Mouse (Mus musculus): ENCODE measurements around the gene Olfr826. TPM values are rescaled to one million over a fixed set of nuclear protein-coding genes. Genes with fewer than 3 reads are reported as not detected.
"Not testable (repeated sequence)": the region's sequence is repeated elsewhere in the genome, so short reads cannot be mapped to it uniquely, and the experiment has no call there.

The Olfr826 gene
- polyA plus RNA-seq, 1 experiment from 2014 or later: not detected

- not testable (repeated sequence) for DNase-seq (ENCODE audit: low spot score)
- WGBS: 94% methylated on average over 5 of the region's 5 CpGs
Observed at GRCm38 (mm10) chr10:130142481-130142880, 41.5 kb downstream of the Olfr826 start.

GRCm38 (mm10) chr10:130134811-130135210 lies 49.2 kb downstream of the Olfr826 start:
- Histone ChIP-seq H3K4me2 (ENCODE audit: low read depth) (no peak overlapping the region), H3K27ac (ENCODE audit: low read depth, low read length) (no peak overlapping the region), H3K36me3 (ENCODE audit: control insufficient read depth, insufficient read depth, low read length) (no peaks in the 10 kb centered on the region), H3K9ac (ENCODE audit: low read length) (no peak overlapping the region), H3K4me3 (ENCODE audit: low read depth, low read length) (no peak overlapping the region), H3K27me3 (ENCODE audit: control insufficient read depth, insufficient read depth, low read length) (no peaks in the 10 kb centered on the region), H3K4me1 (ENCODE audit: control insufficient read depth, insufficient read depth, low read length) (no peaks in the 10 kb centered on the region), H3K9me3 (ENCODE audit: control insufficient read depth, low read length) (no peaks in the 10 kb centered on the region)
- no peak for ATAC-seq (ENCODE audit: insufficient read depth, low FRiP score, low TSS enrichment)
- DNase-seq (ENCODE audit: low spot score): no peak

More at GRCm38 (mm10) chr10:130142481-130142880, 41.5 kb downstream of the Olfr826 start:
- not testable (repeated sequence) for H3K27ac ChIP-seq (ENCODE audit: low read depth, low read length); H3K4me3 ChIP-seq (ENCODE audit: low read depth, low read length); H3K9ac ChIP-seq (ENCODE audit: low read length); H3K9me3 ChIP-seq (ENCODE audit: control insufficient read depth, low read length); H3K27me3 ChIP-seq (ENCODE audit: control insufficient read depth, insufficient read depth, low read length); H3K4me2 ChIP-seq (ENCODE audit: low read depth); ATAC-seq (ENCODE audit: insufficient read depth, low FRiP score, low TSS enrichment); H3K4me1 ChIP-seq (ENCODE audit: control insufficient read depth, insufficient read depth, low read length); H3K36me3 ChIP-seq (ENCODE audit: control insufficient read depth, insufficient read depth, low read length)

DNA sequence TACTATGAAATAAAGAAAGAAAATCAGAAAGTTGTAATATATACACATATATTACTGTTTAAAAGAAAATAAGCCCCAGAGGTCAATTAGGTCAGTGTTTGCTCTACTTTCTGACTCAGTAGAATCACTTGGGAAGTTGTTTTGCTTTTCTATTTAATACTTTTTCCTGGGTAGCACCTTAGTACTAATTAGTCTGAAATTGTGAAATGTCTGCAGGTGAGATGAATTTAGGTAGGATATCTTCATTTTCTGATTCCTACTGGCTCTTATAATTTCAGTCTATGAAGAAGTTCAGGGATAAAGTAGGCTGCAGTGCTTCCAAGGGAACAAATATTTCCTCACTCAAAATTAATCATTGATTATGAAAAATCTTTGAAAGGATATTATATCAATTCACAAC lies 54.1 kb downstream of the Olfr826 start, which contains the start of gene Olfr824:
Olfr824 (minus strand) TSS at position 101 of the 400 bp plus-strand sequence.
- ATAC-seq (ENCODE audit: insufficient read depth, low FRiP score, low TSS enrichment); H3K27ac ChIP-seq (ENCODE audit: low read depth, low read length); H3K4me3 ChIP-seq (ENCODE audit: low read depth, low read length); H3K9ac ChIP-seq (ENCODE audit: low read length); H3K4me2 ChIP-seq (ENCODE audit: low read depth); H3K36me3 ChIP-seq (ENCODE audit: control insufficient read depth, insufficient read depth, low read length); H3K4me1 ChIP-seq (ENCODE audit: control insufficient read depth, insufficient read depth, low read length); DNase-seq (ENCODE audit: low spot score); H3K27me3 ChIP-seq (ENCODE audit: control insufficient read depth, insufficient read depth, low read length); H3K9me3 ChIP-seq (ENCODE audit: control insufficient read depth, low read length): not testable (repeated sequence)

Other genes with a start within 250 kb of the Olfr826 start
- gene Olfr818, start 235.1 kb downstream of the Olfr826 start, polyA plus RNA-seq (2014; fragmentation: Nextera tagmentation; extraction: Ambion mirVana): not detected in 2 replicates
- gene Olfr819, start 216.9 kb downstream of the Olfr826 start, polyA plus RNA-seq (2014; fragmentation: Nextera tagmentation; extraction: Ambion mirVana): not detected in 2 replicates
- gene Olfr247, start 208.0 kb downstream of the Olfr826 start, polyA plus RNA-seq (2014; fragmentation: Nextera tagmentation; extraction: Ambion mirVana): not detected in 2 replicates
- not detected in 2 replicates for gene Gm10310, start 199.1 kb downstream of the Olfr826 start, polyA plus RNA-seq (2014; fragmentation: Nextera tagmentation; extraction: Ambion mirVana)
- not detected in 2 replicates for gene Olfr820, start 171.6 kb downstream of the Olfr826 start, polyA plus RNA-seq (2014; fragmentation: Nextera tagmentation; extraction: Ambion mirVana)
- not detected in 2 replicates for gene Olfr821, start 153.8 kb downstream of the Olfr826 start, polyA plus RNA-seq (2014; fragmentation: Nextera tagmentation; extraction: Ambion mirVana)
- gene Olfr822, start 113.0 kb downstream of the Olfr826 start, polyA plus RNA-seq (2014; fragmentation: Nextera tagmentation; extraction: Ambion mirVana): not detected in 2 replicates
- gene Olfr823, start 68.8 kb downstream of the Olfr826 start, polyA plus RNA-seq (2014; fragmentation: Nextera tagmentation; extraction: Ambion mirVana): not detected in 2 replicates
- gene Olfr824, start 54.2 kb downstream of the Olfr826 start, polyA plus RNA-seq (2014; fragmentation: Nextera tagmentation; extraction: Ambion mirVana): not detected in 2 replicates
- gene Olfr825, start 17.4 kb downstream of the Olfr826 start, polyA plus RNA-seq (2014; fragmentation: Nextera tagmentation; extraction: Ambion mirVana): not detected in 2 replicates
- not detected in 2 replicates for gene Olfr827, start 30.2 kb upstream of the Olfr826 start, polyA plus RNA-seq (2014; fragmentation: Nextera tagmentation; extraction: Ambion mirVana)
- 52.7 and 59.2 TPM in 2 replicates for gene Neurod4, start 96.1 kb upstream of the Olfr826 start, polyA plus RNA-seq (2014; fragmentation: Nextera tagmentation; extraction: Ambion mirVana)
- gene Tespa1, start 138.7 kb upstream of the Olfr826 start, polyA plus RNA-seq (2014; fragmentation: Nextera tagmentation; extraction: Ambion mirVana): 0.28 and 0.41 TPM in 2 replicates
- gene Vmn2r84, start 210.1 kb upstream of the Olfr826 start, polyA plus RNA-seq (2014; fragmentation: Nextera tagmentation; extraction: Ambion mirVana): not detected in 2 replicates
- gene Vmn2r85, start 245.5 kb upstream of the Olfr826 start, polyA plus RNA-seq (2014; fragmentation: Nextera tagmentation; extraction: Ambion mirVana): not detected in 2 replicates